Mouse (Mus musculus) stomach, postnatal 0 days (tissue): ENCODE data around the gene Zfp384.

Experiments
- CTCF ChIP-seq: IDR thresholded peaks from 2 replicates; pipeline ENCODE4 v1.5.1; 2016; ENCODE audit warnings: antibody characterized with exemption, low read depth, mild to moderate bottlenecking, moderate library complexity
- EP300 ChIP-seq: optimal IDR thresholded peaks from 2 replicates; pipeline ENCODE3; 2016; ENCODE audit warnings: antibody characterized with exemption

DNA sequence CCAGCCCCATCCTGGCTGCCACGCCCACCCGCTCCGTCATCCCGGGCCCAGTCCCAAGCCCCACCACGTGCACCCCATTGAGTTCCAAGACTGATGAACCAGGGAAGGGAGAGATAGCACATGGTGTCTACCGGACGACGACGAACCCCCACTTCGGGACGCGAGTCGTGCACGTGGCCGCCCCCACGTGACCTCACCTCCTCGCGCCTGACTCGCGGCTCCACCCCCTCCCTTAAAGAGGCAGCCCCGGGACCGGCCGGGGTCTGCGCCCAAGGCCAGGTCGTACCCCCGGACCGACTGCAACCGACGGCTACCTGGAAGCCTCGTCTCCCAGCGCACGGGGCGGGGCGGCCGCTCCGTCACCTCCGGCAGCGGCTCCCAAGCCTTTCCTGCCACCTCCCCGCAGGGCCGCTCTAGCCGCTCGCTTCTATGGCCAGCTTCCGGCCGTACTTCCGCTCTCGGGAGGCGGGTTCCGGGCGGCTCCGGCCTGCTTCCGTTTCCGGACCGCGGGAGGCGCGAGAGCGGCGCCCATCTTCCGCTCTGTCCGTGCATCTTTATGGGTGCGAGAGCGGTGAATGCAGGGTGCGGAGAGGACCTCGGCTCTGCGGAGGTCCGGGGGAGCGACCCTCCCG is 43.7 kb upstream of the Zfp384 start, which contains the start of gene Cops7a:
- TF ChIP-seq CTCF = peak; percentile 37; the same call in 1 of the 2 replicates
- TF ChIP-seq EP300 = peak; percentile 5
